Mouse (Mus musculus): ENCODE data around the gene Erlec1. TPM values are rescaled to one million over a fixed set of nuclear protein-coding genes. Genes with fewer than 3 reads are reported as not detected.
A peak's percentile ranks its signal among the peaks of the same experiment; 100 is the strongest.

The Erlec1 gene
- polyA plus RNA-seq, 1 experiment from 2014 or later: 11.4 TPM

DNA sequence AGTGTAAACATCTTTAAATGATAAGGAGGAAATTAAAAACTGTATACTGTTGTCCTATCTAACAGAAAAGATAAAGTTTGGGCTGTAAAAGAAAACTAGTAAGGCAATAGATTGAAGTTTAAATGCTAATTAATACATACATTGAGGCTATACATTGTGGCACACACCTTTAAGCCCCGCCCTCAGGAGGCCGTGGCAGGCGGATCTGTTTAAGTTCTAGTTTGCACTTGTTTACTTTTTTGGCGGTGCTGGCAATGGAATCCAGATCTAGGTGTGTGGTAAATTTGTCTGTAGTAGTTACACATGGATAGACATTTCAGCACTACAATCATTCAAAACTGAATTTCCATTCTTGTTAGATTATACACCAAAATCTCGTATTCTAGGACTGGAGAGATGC, 1.3 kb downstream of the Erlec1 start:
- peak overlapping the region; percentile 84 for H3K4me2 ChIP-seq
- H3K4me1 ChIP-seq (replicated peaks): peaks cover 4% of the 10 kb centered on the region
- WGBS: 66% methylated on average over 5 of the region's 5 CpGs
- no peaks in the 10 kb centered on the region for H3K27me3 ChIP-seq (replicated peaks)
- peak overlapping the region; percentile 97; the same call in 1 of the 2 replicates for H3K9ac ChIP-seq
- peak overlapping the region; percentile 98 for H3K4me3 ChIP-seq
- no peak for ATAC-seq (ENCODE audit: insufficient number of reproducible peaks, low FRiP score)
- peaks cover 28% of the 10 kb centered on the region for H3K36me3 ChIP-seq
- no peak overlapping the region for H3K27ac ChIP-seq (ENCODE audit: poor library complexity, severe bottlenecking)
- H3K9me3 ChIP-seq (replicated peaks): 0 out of 2 replicates have a peak, but pooled peaks cover 4% of the 10 kb centered on the region

- no peak for ATAC-seq (ENCODE audit: insufficient number of reproducible peaks, low FRiP score)
- Histone ChIP-seq H3K27ac (ENCODE audit: poor library complexity, severe bottlenecking) (no peak overlapping the region), H3K9me3 (replicated peaks) (no peaks in the 10 kb centered on the region), H3K4me2 (no peak overlapping the region), H3K4me3 (no peak overlapping the region), H3K36me3 (peaks cover 46% of the 10 kb centered on the region), H3K4me1 (replicated peaks) (no peaks in the 10 kb centered on the region), H3K9ac (no peak overlapping the region), H3K27me3 (replicated peaks) (no peaks in the 10 kb centered on the region)
- WGBS: 92% methylated on average over 2 of the region's 2 CpGs
These were observed 10.6 kb downstream of the Erlec1 start for GRCm38 (mm10) chr11:30943522-30943921.

DNA sequence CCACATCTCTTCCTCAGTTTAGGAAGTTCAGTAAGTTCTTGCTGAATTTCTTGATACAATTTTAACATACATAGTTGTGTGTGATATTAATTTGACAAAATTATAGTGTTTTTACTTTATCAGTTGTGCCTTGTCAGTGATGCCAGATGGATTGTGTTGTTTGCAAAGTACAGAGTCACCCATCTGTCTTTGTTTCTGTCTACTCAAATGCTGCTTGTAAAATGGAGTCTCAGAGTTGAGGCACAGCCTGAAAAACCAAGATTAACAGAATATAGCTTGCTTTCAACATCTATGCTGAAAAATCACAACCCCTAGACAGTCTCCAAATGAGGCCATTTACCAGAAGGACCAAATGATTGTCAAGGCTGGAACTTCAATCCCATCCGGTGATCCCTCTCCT, 25.6 kb downstream of the Erlec1 start:
- no peak overlapping the region for H3K4me3 ChIP-seq
- no peaks in the 10 kb centered on the region for H3K4me1 ChIP-seq (replicated peaks)
- no peak overlapping the region for H3K4me2 ChIP-seq
- no peaks in the 10 kb centered on the region for H3K27me3 ChIP-seq (replicated peaks)
- WGBS: 93% methylated on average over 1 of the region's 1 CpGs
- H3K9ac ChIP-seq: no peak overlapping the region
- no peak for ATAC-seq (ENCODE audit: insufficient number of reproducible peaks, low FRiP score)
- no peaks in the 10 kb centered on the region for H3K9me3 ChIP-seq (replicated peaks)
- no peak overlapping the region for H3K27ac ChIP-seq (ENCODE audit: poor library complexity, severe bottlenecking)
- H3K36me3 ChIP-seq: peaks cover 49% of the 10 kb centered on the region

DNA sequence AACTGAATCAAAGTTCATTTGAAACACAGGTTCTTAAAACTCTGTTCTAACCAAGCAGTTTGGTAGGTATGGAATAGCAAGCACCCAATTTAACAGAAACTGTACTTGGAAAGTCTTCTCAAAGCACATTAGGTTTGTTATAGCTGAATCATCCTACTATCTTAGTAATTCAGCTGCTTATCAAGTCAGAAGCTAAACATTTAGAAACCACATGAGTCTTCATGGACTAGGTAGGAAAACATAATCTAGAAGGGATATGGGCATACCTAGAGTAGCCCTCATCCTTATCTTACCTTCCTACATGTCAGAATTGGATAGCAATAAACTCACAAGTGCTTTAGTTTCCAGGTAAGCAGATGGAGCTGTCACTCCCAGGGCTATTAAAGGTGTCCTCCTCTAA, 26.1 kb downstream of the Erlec1 start:
- H3K9me3 ChIP-seq (replicated peaks): no peaks in the 10 kb centered on the region
- no peaks in the 10 kb centered on the region for H3K4me1 ChIP-seq (replicated peaks)
- no peaks in the 10 kb centered on the region for H3K27me3 ChIP-seq (replicated peaks)
- no peak overlapping the region for H3K27ac ChIP-seq (ENCODE audit: poor library complexity, severe bottlenecking)
- no peak for ATAC-seq (ENCODE audit: insufficient number of reproducible peaks, low FRiP score)
- H3K4me2 ChIP-seq: no peak overlapping the region
- H3K4me3 ChIP-seq: no peak overlapping the region
- no peak overlapping the region for H3K9ac ChIP-seq
- H3K36me3 ChIP-seq: peaks cover 53% of the 10 kb centered on the region

- Histone ChIP-seq H3K36me3 (peaks cover 38% of the 10 kb centered on the region), H3K27ac (ENCODE audit: poor library complexity, severe bottlenecking) (no peak overlapping the region), H3K9me3 (replicated peaks) (no peaks in the 10 kb centered on the region), H3K4me1 (replicated peaks) (no peaks in the 10 kb centered on the region), H3K4me2 (no peak overlapping the region), H3K4me3 (no peak overlapping the region), H3K9ac (no peak overlapping the region), H3K27me3 (replicated peaks) (no peaks in the 10 kb centered on the region)
- WGBS: 93% methylated on average over 3 of the region's 3 CpGs
- ATAC-seq (ENCODE audit: insufficient number of reproducible peaks, low FRiP score): no peak
These were observed 30.9 kb downstream of the Erlec1 start for GRCm38 (mm10) chr11:30923283-30923682.

GRCm38 (mm10) chr11:30920641-30921040, 33.5 kb downstream of the Erlec1 start:
- no peak overlapping the region for H3K9ac ChIP-seq
- peaks cover 20% of the 10 kb centered on the region for H3K36me3 ChIP-seq
- no peak overlapping the region for H3K4me3 ChIP-seq
- H3K4me2 ChIP-seq: no peak overlapping the region
- H3K4me1 ChIP-seq (replicated peaks): no peaks in the 10 kb centered on the region
- WGBS: 74% methylated on average over 1 of the region's 1 CpGs
- H3K9me3 ChIP-seq (replicated peaks): no peaks in the 10 kb centered on the region
- ATAC-seq (ENCODE audit: insufficient number of reproducible peaks, low FRiP score): no peak
- H3K27ac ChIP-seq (ENCODE audit: poor library complexity, severe bottlenecking): no peak overlapping the region
- no peaks in the 10 kb centered on the region for H3K27me3 ChIP-seq (replicated peaks)

DNA sequence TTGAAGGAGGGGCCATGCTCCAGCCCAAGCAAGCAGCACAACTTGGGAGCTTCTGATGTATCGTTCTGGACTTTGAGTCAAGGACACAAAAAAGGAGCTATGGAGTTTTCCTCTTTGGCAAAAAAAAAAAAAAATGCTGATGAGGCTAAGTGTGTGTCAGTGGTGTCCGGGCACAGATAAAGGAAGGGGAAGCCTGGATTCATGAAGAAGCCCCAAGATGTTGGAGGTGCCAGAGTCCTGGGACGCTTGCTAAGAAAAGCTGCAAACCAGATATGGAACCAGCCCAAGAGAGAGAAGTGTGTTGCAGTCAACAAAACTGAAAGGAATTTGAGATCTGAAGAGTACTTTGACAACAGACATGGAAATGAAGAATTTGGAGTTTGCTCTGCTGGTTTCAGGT, 41.8 kb downstream of the Erlec1 start:
- Histone ChIP-seq H3K4me3 (no peak overlapping the region), H3K36me3 (no peaks in the 10 kb centered on the region), H3K4me2 (no peak overlapping the region), H3K9ac (no peak overlapping the region), H3K4me1 (replicated peaks) (no peaks in the 10 kb centered on the region), H3K27me3 (replicated peaks) (no peaks in the 10 kb centered on the region), H3K9me3 (replicated peaks) (no peaks in the 10 kb centered on the region), H3K27ac (ENCODE audit: poor library complexity, severe bottlenecking) (no peak overlapping the region)
- 83% methylated on average over 3 of the region's 3 CpGs for WGBS
- ATAC-seq (ENCODE audit: insufficient number of reproducible peaks, low FRiP score): no peak

- Histone ChIP-seq H3K36me3 (no peaks in the 10 kb centered on the region), H3K4me3 (no peak overlapping the region), H3K27ac (ENCODE audit: poor library complexity, severe bottlenecking) (no peak overlapping the region), H3K27me3 (replicated peaks) (no peaks in the 10 kb centered on the region), H3K9me3 (replicated peaks) (no peaks in the 10 kb centered on the region), H3K4me2 (no peak overlapping the region), H3K9ac (no peak overlapping the region), H3K4me1 (replicated peaks) (no peaks in the 10 kb centered on the region)
- no peak for ATAC-seq (ENCODE audit: insufficient number of reproducible peaks, low FRiP score)
These were observed 54.8 kb downstream of the Erlec1 start for GRCm38 (mm10) chr11:30899312-30899711.

DNA sequence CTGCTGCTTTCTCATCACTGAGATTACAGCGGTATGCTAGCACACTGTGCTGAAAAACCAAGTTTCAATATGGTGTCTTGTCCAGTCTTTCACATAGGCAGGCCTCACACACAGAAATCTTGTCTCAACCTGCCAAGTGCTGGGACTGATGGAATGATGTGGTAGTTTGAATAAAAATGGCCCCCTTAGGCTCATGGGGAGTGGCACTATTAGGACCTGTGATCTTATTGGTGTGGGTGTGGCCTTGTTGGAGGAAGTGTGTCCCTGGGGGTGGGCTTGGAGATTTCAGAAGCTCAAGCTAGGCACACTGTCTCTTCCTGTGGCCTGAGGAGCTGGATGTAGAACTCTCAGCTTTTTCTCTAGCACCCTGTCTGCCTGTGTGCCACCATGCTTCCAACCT, 57.9 kb downstream of the Erlec1 start:
- Histone ChIP-seq H3K27me3 (replicated peaks) (no peaks in the 10 kb centered on the region), H3K27ac (ENCODE audit: poor library complexity, severe bottlenecking) (no peak overlapping the region), H3K4me1 (replicated peaks) (no peaks in the 10 kb centered on the region), H3K4me2 (no peak overlapping the region), H3K36me3 (no peaks in the 10 kb centered on the region), H3K4me3 (no peak overlapping the region), H3K9ac (no peak overlapping the region), H3K9me3 (replicated peaks) (no peaks in the 10 kb centered on the region)
- WGBS: 84% methylated on average over 1 of the region's 1 CpGs
- no peak for ATAC-seq (ENCODE audit: insufficient number of reproducible peaks, low FRiP score)

- WGBS: 84% methylated on average over 2 of the region's 2 CpGs
- Histone ChIP-seq H3K27me3 (replicated peaks) (no peaks in the 10 kb centered on the region), H3K4me1 (replicated peaks) (0 out of 2 replicates have a peak, but pooled peaks cover 3% of the 10 kb centered on the region), H3K9me3 (replicated peaks) (no peaks in the 10 kb centered on the region), H3K36me3 (no peaks in the 10 kb centered on the region), H3K4me3 (no peak overlapping the region), H3K9ac (no peak overlapping the region), H3K27ac (ENCODE audit: poor library complexity, severe bottlenecking) (no peak overlapping the region), H3K4me2 (no peak overlapping the region)
- ATAC-seq (ENCODE audit: insufficient number of reproducible peaks, low FRiP score): no peak
These were observed 66.0 kb downstream of the Erlec1 start for GRCm38 (mm10) chr11:30888153-30888552.

DNA sequence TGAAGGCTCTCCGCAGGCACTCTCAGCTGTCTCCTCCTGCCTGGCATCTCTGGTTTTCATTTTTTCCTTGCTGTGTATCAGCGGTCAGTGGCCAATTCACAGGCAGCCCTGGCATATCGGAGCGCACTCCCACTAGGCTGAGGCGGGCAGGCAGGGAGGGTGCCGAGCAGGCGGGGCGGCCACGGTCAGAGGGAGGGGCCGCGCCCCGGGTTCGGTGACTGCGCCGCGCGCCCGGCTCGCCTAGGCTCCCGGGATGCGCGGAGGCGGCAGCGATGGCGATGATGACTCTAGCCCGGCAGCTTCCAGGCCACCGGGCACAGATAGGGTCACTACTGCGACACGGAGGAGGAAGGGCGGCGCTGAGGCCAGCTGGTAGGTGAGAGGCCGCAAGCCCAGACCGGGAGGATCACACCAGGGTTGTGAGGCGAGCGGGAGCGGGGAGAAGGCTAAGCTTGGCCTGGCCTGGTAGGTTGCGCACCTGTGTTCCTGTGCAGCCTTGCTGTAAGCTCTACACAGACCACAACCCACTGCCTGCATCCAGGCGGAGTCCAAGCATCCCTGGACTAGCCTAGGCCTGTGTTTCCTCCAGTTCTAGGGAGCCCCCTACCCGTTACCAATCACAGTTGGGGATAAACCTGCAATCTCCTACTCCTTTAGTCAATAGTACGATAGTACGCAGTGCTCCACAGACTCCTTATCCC, 68.8 kb downstream of the Erlec1 start, which contains the start of the genes Gpr75 and Asb3:
Gene Gpr75, plus strand, starts transcription at position 188 of the 701 bp plus-strand sequence.
Gene Asb3, plus strand, starts transcription at position 246 of the 701 bp plus-strand sequence.
- Histone ChIP-seq H3K4me1 (replicated peaks) (0 out of 2 replicates have a peak, but pooled peaks cover 3% of the 10 kb centered on the region), H3K9ac (peak within 1 kb of the TSS; percentile 32), H3K27ac (ENCODE audit: poor library complexity, severe bottlenecking) (no peak within 1 kb of the TSS), H3K27me3 (replicated peaks) (no peaks in the 10 kb centered on the region), H3K4me3 (peak within 1 kb of the TSS; percentile 53), H3K9me3 (replicated peaks) (no peaks in the 10 kb centered on the region), H3K36me3 (no peaks in the 10 kb centered on the region), H3K4me2 (peak within 1 kb of the TSS; percentile 78)
- ATAC-seq (ENCODE audit: insufficient number of reproducible peaks, low FRiP score): peak; percentile 81; the same call in 1 of the 2 replicates
- WGBS: 4% methylated on average over 41 of the region's 41 CpGs

Data from heart, embryonic 12.5 days (tissue).